Mouse (Mus musculus): ENCODE results near the gene Atg13.

DNA sequence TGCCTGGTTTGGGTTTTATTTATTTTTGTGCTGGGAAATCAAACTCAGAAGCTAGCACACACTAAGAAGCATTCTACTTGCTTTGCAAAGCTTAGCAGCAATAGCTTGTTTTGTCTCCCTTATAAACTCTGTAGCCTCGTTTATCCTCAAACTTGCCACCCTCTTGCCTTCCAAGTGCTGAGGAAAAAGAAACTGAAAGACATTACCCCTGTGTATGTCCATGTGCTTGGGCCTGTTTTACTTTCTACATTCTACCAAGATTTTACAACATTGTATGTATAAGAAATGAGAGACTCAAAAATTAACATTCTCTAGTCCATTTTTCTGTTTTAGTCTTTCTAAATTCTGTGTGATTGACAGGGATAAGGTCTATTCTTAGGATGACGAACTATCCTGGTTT is 14.3 kb upstream of the Atg13 start:
- TF ChIP-seq CTCF (IDR thresholded peaks at IDR 0.05; ENCODE audit: low read depth, low read length) = no peak
- no peak for TF ChIP-seq POLR2A (IDR thresholded peaks at IDR 0.05; ENCODE audit: extremely low read depth, insufficient read depth, low read length)

All from liver, adult 2 months (tissue).